Mouse (Mus musculus): Measurements from ENCODE around the gene 2410137M14Rik. TPM values are rescaled to one million over a fixed set of nuclear protein-coding genes. Genes with fewer than 3 reads are reported as not detected.
"Not testable (repeated sequence)": the region's sequence is repeated elsewhere in the genome, so short reads cannot be mapped to it uniquely, and the experiment has no call there.

Gene 2410137M14Rik
- polyA plus RNA-seq, 1 experiment from 2014 or later, result not detected

GRCm38 (mm10) chr17:37022628-37023576 is 41.9 kb upstream of the 2410137M14Rik start, which contains the start of gene Mog:
Gene Mog, minus strand, starts transcription at chr17:37023398.
- Histone ChIP-seq H3K4me1 (replicated peaks; ENCODE audit: control insufficient read depth, insufficient read depth, low read length) (no peaks in the 10 kb centered on the region), H3K36me3 (ENCODE audit: control insufficient read depth, insufficient read depth) (no peaks in the 10 kb centered on the region), H3K4me3 (ENCODE audit: low read depth, low read length) (no peak within 1 kb of the TSS), H3K27me3 (replicated peaks; ENCODE audit: control insufficient read depth, insufficient read depth, low read length) (no peaks in the 10 kb centered on the region), H3K27ac (ENCODE audit: low read depth, low read length) (no peak within 1 kb of the TSS), H3K9ac (ENCODE audit: low read depth, low read length) (no peak within 1 kb of the TSS), H3K9me3 (ENCODE audit: control insufficient read depth) (no peaks in the 10 kb centered on the region), H3K4me2 (replicated peaks; ENCODE audit: low read depth) (no peak within 1 kb of the TSS)
- 64% methylated on average over 9 of the region's 9 CpGs for WGBS
- no peak for TF ChIP-seq CTCF (IDR thresholded peaks at IDR 0.05; ENCODE audit: low read depth)
- no peak for ATAC-seq

GRCm38 (mm10) chr17:37019242-37019641 is 38.2 kb upstream of the 2410137M14Rik start:
- not testable (repeated sequence) for H3K9ac ChIP-seq (ENCODE audit: low read depth, low read length); ATAC-seq
- WGBS, result 86% methylated on average over 5 of the region's 5 CpGs

GRCm38 (mm10) chr17:37018328-37018727 is 37.3 kb upstream of the 2410137M14Rik start:
- H3K36me3 ChIP-seq (ENCODE audit: control insufficient read depth, insufficient read depth), result no peaks in the 10 kb centered on the region
- ATAC-seq, result no peak
- H3K9ac ChIP-seq (ENCODE audit: low read depth, low read length), result no peak overlapping the region
- TF ChIP-seq CTCF (IDR thresholded peaks at IDR 0.05; ENCODE audit: low read depth), result no peak
- 77% methylated on average over 3 of the region's 3 CpGs for WGBS
- H3K4me2 ChIP-seq (replicated peaks; ENCODE audit: low read depth), result no peak overlapping the region
- no peaks in the 10 kb centered on the region for H3K9me3 ChIP-seq (ENCODE audit: control insufficient read depth)
- H3K4me3 ChIP-seq (ENCODE audit: low read depth, low read length), result no peak overlapping the region
- no peaks in the 10 kb centered on the region for H3K27me3 ChIP-seq (replicated peaks; ENCODE audit: control insufficient read depth, insufficient read depth, low read length)
- no peak overlapping the region for H3K27ac ChIP-seq (ENCODE audit: low read depth, low read length)
- H3K4me1 ChIP-seq (replicated peaks; ENCODE audit: control insufficient read depth, insufficient read depth, low read length), result no peaks in the 10 kb centered on the region

More at GRCm38 (mm10) chr17:37019242-37019641, 38.2 kb upstream of the 2410137M14Rik start:
- not testable (repeated sequence) for H3K4me3 ChIP-seq (ENCODE audit: low read depth, low read length); H3K27ac ChIP-seq (ENCODE audit: low read depth, low read length); H3K4me2 ChIP-seq (replicated peaks; ENCODE audit: low read depth); H3K9me3 ChIP-seq (ENCODE audit: control insufficient read depth); H3K4me1 ChIP-seq (replicated peaks; ENCODE audit: control insufficient read depth, insufficient read depth, low read length); H3K27me3 ChIP-seq (replicated peaks; ENCODE audit: control insufficient read depth, insufficient read depth, low read length); H3K36me3 ChIP-seq (ENCODE audit: control insufficient read depth, insufficient read depth)

GRCm38 (mm10) chr17:37016333-37016732 is 35.3 kb upstream of the 2410137M14Rik start:
- H3K9me3 ChIP-seq (ENCODE audit: control insufficient read depth), result no peaks in the 10 kb centered on the region
- H3K9ac ChIP-seq (ENCODE audit: low read depth, low read length), result no peak overlapping the region
- H3K4me2 ChIP-seq (replicated peaks; ENCODE audit: low read depth), result no peak overlapping the region
- ATAC-seq, result no peak
- no peaks in the 10 kb centered on the region for H3K27me3 ChIP-seq (replicated peaks; ENCODE audit: control insufficient read depth, insufficient read depth, low read length)
- H3K4me1 ChIP-seq (replicated peaks; ENCODE audit: control insufficient read depth, insufficient read depth, low read length), result no peaks in the 10 kb centered on the region
- H3K4me3 ChIP-seq (ENCODE audit: low read depth, low read length), result no peak overlapping the region
- H3K36me3 ChIP-seq (ENCODE audit: control insufficient read depth, insufficient read depth), result no peaks in the 10 kb centered on the region
- no peak for TF ChIP-seq CTCF (IDR thresholded peaks at IDR 0.05; ENCODE audit: low read depth)
- no peak overlapping the region for H3K27ac ChIP-seq (ENCODE audit: low read depth, low read length)

GRCm38 (mm10) chr17:37012141-37012540 is 31.1 kb upstream of the 2410137M14Rik start:
- Histone ChIP-seq H3K27me3 (replicated peaks; ENCODE audit: control insufficient read depth, insufficient read depth, low read length) (no peaks in the 10 kb centered on the region), H3K9me3 (ENCODE audit: control insufficient read depth) (no peaks in the 10 kb centered on the region), H3K4me3 (ENCODE audit: low read depth, low read length) (no peak overlapping the region), H3K36me3 (ENCODE audit: control insufficient read depth, insufficient read depth) (no peaks in the 10 kb centered on the region), H3K9ac (ENCODE audit: low read depth, low read length) (no peak overlapping the region), H3K4me1 (replicated peaks; ENCODE audit: control insufficient read depth, insufficient read depth, low read length) (no peaks in the 10 kb centered on the region), H3K4me2 (replicated peaks; ENCODE audit: low read depth) (no peak overlapping the region), H3K27ac (ENCODE audit: low read depth, low read length) (no peak overlapping the region)
- no peak for TF ChIP-seq CTCF (IDR thresholded peaks at IDR 0.05; ENCODE audit: low read depth)
- no peak for ATAC-seq
- WGBS, result 56% methylated on average over 5 of the region's 5 CpGs

GRCm38 (mm10) chr17:37011719-37012118 is 30.7 kb upstream of the 2410137M14Rik start:
- no peak for TF ChIP-seq CTCF (IDR thresholded peaks at IDR 0.05; ENCODE audit: low read depth)
- H3K27ac ChIP-seq (ENCODE audit: low read depth, low read length), result no peak overlapping the region
- H3K9ac ChIP-seq (ENCODE audit: low read depth, low read length), result no peak overlapping the region
- H3K36me3 ChIP-seq (ENCODE audit: control insufficient read depth, insufficient read depth), result no peaks in the 10 kb centered on the region
- no peaks in the 10 kb centered on the region for H3K9me3 ChIP-seq (ENCODE audit: control insufficient read depth)
- no peak for ATAC-seq
- no peaks in the 10 kb centered on the region for H3K27me3 ChIP-seq (replicated peaks; ENCODE audit: control insufficient read depth, insufficient read depth, low read length)
- WGBS, result 91% methylated on average over 3 of the region's 3 CpGs
- no peak overlapping the region for H3K4me3 ChIP-seq (ENCODE audit: low read depth, low read length)
- no peaks in the 10 kb centered on the region for H3K4me1 ChIP-seq (replicated peaks; ENCODE audit: control insufficient read depth, insufficient read depth, low read length)
- no peak overlapping the region for H3K4me2 ChIP-seq (replicated peaks; ENCODE audit: low read depth)
